ENCODE assay signal across 25 mouse cellular contexts in the genomic region with DNA sequence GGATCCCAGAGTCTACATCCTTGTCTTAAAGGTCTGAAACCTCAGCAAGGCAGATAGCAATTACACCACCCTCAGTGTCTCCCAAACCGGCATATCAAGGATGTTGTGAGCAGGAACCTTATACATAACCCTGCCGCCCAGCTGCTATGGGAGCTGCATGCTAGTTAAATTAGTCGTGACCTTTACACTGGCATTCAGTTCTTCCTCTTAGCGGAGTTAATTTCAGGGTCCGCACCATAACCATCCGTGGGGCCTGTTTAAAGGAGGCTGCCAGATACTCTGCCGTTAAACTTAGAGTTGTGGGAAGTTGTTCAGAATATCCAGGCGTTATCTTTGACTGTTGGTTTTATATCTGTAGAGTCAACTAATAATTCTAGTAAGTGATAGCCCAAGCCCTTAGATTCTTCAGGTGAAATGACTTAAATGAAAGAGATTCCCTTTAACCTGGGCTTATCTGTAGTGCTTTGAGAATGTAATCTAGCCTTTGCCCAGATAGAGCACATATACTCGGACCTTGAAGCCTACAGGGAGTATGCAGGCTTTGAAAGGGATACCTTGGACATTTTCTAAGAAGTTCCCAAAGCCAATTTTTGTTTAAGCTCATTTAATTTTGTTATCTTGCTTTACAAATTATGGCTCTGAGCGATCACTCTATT.
"Had no signal": no experiment of that assay in that cellular context is flagged by ENCODE, and none has a peak within 500 bp of the region (broad histone marks: within the 10 kb centered on the region; RNA-seq: fewer than 3 reads in every experiment).

No protein-coding gene starts in this region.

- DNase-seq: forebrain, postnatal 0 days; gastrocnemius, postnatal 25 days; heart, adult 18-20 months; heart, postnatal 14 days; heart, postnatal 36 days; kidney, adult 11 months; kidney, adult 2 months; kidney, adult 9 months; kidney, postnatal 14 days; kidney, postnatal 36 days; layer of hippocampus, adult 9-11 months; layer of hippocampus, postnatal 36 days; left cerebral cortex, postnatal 4 days had no signal

- H3K4me2 ChIP-seq: heart, embryonic 11.5 days; heart, embryonic 13.5 days; heart, embryonic 15.5 days; hindbrain, embryonic 13.5 days; hindbrain, embryonic 15.5 days; kidney, embryonic 15.5 days; limb, embryonic 13.5 days; limb, embryonic 15.5 days; liver, embryonic 12.5 days had no signal

- ATAC-seq: forebrain, postnatal 0 days; inflammation-experienced regulatory T-cells, adult 6 months; liver, embryonic 12.5 days had no signal

- H3K4me1 ChIP-seq: heart, embryonic 13.5 days; heart, embryonic 15.5 days; hindbrain, embryonic 13.5 days; hindbrain, embryonic 15.5 days; kidney, embryonic 15.5 days; limb, embryonic 13.5 days; limb, embryonic 15.5 days; liver, embryonic 12.5 days had no signal

- H3K36me3 ChIP-seq: heart, embryonic 13.5 days; heart, embryonic 15.5 days; hindbrain, embryonic 13.5 days; hindbrain, embryonic 15.5 days; kidney, embryonic 15.5 days; limb, embryonic 13.5 days; limb, embryonic 15.5 days; liver, embryonic 12.5 days had no signal

- H3K4me3 ChIP-seq: heart, embryonic 13.5 days; heart, embryonic 15.5 days; hindbrain, embryonic 13.5 days; hindbrain, embryonic 15.5 days; kidney, embryonic 15.5 days; limb, embryonic 13.5 days; limb, embryonic 15.5 days; liver, embryonic 12.5 days had no signal

- H3K27me3 ChIP-seq: heart, embryonic 13.5 days; heart, embryonic 15.5 days; hindbrain, embryonic 13.5 days; hindbrain, embryonic 15.5 days; kidney, embryonic 15.5 days; limb, embryonic 13.5 days; limb, embryonic 15.5 days; liver, embryonic 12.5 days had no signal

- H3K9ac ChIP-seq: forebrain, postnatal 0 days; heart, embryonic 13.5 days; heart, embryonic 15.5 days; hindbrain, embryonic 13.5 days; hindbrain, embryonic 15.5 days; kidney, embryonic 15.5 days; limb, embryonic 13.5 days; limb, embryonic 15.5 days; liver, embryonic 12.5 days; liver, embryonic 14.5 days had no signal

- H3K9me3 ChIP-seq: heart, embryonic 13.5 days; heart, embryonic 15.5 days; hindbrain, embryonic 13.5 days; hindbrain, embryonic 15.5 days; kidney, embryonic 15.5 days; limb, embryonic 13.5 days; limb, embryonic 15.5 days; liver, embryonic 12.5 days had no signal

- H3K27ac ChIP-seq: heart, embryonic 13.5 days; heart, embryonic 15.5 days; hindbrain, embryonic 13.5 days; hindbrain, embryonic 15.5 days; kidney, embryonic 15.5 days; kidney, postnatal 0 days; limb, embryonic 13.5 days; limb, embryonic 15.5 days; liver, embryonic 12.5 days; liver, embryonic 14.5 days had no signal
